Mouse (Mus musculus) cortical plate, adult 2 months (tissue): Measurements from ENCODE around the gene 1810049J17Rik. TPM values are rescaled to one million over a fixed set of nuclear protein-coding genes. Genes with fewer than 3 reads are reported as not detected.

Source experiments
- H3K27ac ChIP-seq: fragments of 200-500 bp; 2 replicates; pipeline ENCODE4 v1.5.1; 2012; ENCODE audit warnings: low read length, control low read depth, inconsistent platforms; ENCODE audit not compliant: insufficient read depth
- H3K4me1 ChIP-seq: fragments of 200-500 bp; 2 replicates; pipeline ENCODE4 v1.6.1; 2011; ENCODE audit warnings: low read length; ENCODE audit not compliant: control insufficient read depth, insufficient read depth
- H3K4me3 ChIP-seq: fragments of 200-500 bp; 2 replicates; pipeline ENCODE4 v1.5.1; 2011; ENCODE audit warnings: mild to moderate bottlenecking, low read length, control low read depth; ENCODE audit not compliant: insufficient read depth
- CTCF ChIP-seq: fragments of 200-500 bp; IDR thresholded peaks from 2 replicates; pipeline ENCODE4 v1.5.1; 2011; ENCODE audit warnings: mild to moderate bottlenecking, control low read depth, low read length; ENCODE audit not compliant: insufficient read depth; ENCODE audit errors: extremely low read depth
- POLR2A ChIP-seq: fragments of 200-500 bp; IDR thresholded peaks from 2 replicates; pipeline ENCODE4 v1.6.1; 2011; ENCODE audit warnings: mild to moderate bottlenecking, low read length, control low read depth; ENCODE audit not compliant: insufficient read depth; ENCODE audit errors: extremely low read depth
- polyA plus RNA-seq: library from polyadenylated mRNA; depleted of rRNA; stranded (reverse); fragments of >200 nt; gene quantifications from 2 replicates; pipeline ENCODE4 v1.2.3, GENCODE M21; 2012

1810049J17Rik gene
- polyA plus RNA-seq, 1 experiment: not detected

DNA sequence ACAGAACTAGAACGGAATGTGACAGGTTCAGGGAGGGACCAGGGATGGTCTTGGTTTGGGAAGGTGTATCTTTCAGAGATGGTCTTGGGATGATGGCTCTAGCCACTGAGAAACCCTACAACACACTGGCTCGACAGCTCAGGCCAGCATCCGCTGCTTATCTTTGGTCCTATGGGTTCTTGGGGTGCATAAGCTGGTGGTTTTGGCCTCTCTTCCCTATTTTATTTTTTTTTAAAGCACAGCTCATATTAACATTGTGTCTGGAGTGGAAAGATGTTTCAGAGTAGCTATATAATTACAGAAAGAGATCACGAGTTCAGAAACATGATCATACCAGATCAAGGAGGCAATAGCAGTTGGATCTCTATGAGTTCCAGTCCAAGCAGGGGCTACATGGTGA is 42.4 kb upstream of the 1810049J17Rik start:
- H3K4me3 ChIP-seq: no peak overlapping the region
- H3K4me1 ChIP-seq: peaks cover 7% of the 10 kb centered on the region
- no peak overlapping the region for H3K27ac ChIP-seq
- TF ChIP-seq CTCF: no peak
- TF ChIP-seq POLR2A: no peak

DNA sequence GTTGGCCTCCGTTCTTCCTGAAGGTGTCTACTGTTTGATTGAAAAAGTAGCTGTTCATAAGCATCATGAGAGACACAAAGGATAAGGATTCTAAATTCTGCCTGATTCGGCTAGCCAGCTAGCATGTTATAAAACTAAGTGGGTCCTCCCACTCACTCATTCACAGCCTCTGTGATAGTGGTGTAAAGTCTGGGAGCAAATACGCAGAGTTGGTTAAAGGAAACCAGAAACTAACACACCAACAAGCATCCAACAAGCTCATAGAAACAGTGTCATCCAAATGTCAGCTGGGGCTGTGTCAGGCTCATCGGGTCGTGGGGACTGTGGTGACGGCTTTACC is 41.0 kb upstream of the 1810049J17Rik start:
- peaks cover 7% of the 10 kb centered on the region for H3K4me1 ChIP-seq
- no peak overlapping the region for H3K27ac ChIP-seq
- H3K4me3 ChIP-seq: no peak overlapping the region
- TF ChIP-seq POLR2A (no peak), CTCF (no peak)

GRCm38 (mm10) chr15:12362001-12362700 is 40.5 kb upstream of the 1810049J17Rik start:
- TF ChIP-seq CTCF (no peak), POLR2A (no peak)
- H3K27ac ChIP-seq: no peak overlapping the region
- no peak overlapping the region for H3K4me3 ChIP-seq
- peaks cover 7% of the 10 kb centered on the region for H3K4me1 ChIP-seq

DNA sequence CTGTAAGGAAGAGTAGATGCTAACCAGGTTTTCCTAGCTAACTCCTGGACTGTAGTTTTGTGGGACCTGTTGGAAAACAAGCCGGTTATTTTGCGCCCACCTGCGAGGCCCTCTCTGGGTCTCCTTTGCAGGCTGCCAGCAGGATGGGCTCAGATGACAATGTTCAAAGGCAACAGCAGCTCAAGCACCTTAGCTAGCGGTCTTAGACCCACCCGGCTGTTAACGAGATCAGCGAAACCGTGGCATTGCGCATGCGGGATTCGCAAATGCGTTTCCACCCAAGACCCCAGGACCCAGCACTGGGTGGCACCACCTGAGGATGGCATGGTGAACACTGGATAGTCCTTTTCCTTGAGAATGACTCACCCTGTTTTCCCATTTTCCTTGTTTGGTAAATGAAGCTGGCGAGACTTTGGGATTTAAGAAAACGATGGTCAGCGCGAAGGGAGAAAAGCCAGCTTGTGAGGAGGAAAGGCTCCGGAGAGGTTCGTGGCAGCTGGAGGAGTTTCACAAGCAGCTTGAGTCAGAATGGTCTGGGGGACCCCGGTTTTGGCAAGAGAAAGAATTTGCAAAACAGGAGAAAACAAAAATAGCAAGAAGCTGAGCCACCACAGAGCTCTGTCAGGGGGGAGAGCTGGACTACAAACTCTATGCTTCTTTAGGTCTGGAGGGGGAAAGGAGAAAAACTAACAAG is 39.0 kb upstream of the 1810049J17Rik start:
- Histone ChIP-seq H3K4me3 (no peak overlapping the region), H3K27ac (no peak overlapping the region), H3K4me1 (peaks cover 5% of the 10 kb centered on the region)
- TF ChIP-seq POLR2A (no peak), CTCF (no peak)

- H3K27ac ChIP-seq: no peak overlapping the region
- H3K4me1 ChIP-seq: peaks cover 4% of the 10 kb centered on the region
- H3K4me3 ChIP-seq: no peak overlapping the region
- TF ChIP-seq CTCF: no peak
- TF ChIP-seq POLR2A: no peak
Observed at GRCm38 (mm10) chr15:12358384-12358783, 36.7 kb upstream of the 1810049J17Rik start.

DNA sequence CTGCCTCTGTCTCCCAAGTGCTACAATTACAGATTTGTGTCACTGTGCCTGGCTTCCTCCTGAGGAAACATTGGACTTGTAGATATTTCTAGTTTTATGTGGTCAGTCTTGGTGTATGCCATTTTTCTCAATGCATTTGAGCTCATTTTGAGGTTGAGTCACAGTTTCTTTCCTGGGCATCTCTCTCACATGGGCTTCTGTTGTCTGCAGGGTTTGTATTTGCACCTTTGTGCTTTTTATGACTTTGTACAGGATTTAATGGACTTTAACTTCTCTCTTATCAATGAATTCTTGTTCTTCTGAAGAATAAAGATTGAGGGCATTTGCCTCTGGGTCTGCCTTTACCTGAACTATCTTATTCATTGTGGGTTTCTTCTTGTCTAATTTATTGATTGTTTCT is 35.8 kb upstream of the 1810049J17Rik start:
- Histone ChIP-seq H3K4me1 (peaks cover 2% of the 10 kb centered on the region), H3K4me3 (no peak overlapping the region), H3K27ac (no peak overlapping the region)
- TF ChIP-seq POLR2A: no peak
- no peak for TF ChIP-seq CTCF

GRCm38 (mm10) chr15:12355907-12356306 is 34.2 kb upstream of the 1810049J17Rik start:
- no peak for TF ChIP-seq CTCF
- TF ChIP-seq POLR2A: no peak
- Histone ChIP-seq H3K4me3 (no peak overlapping the region), H3K4me1 (no peaks in the 10 kb centered on the region), H3K27ac (no peak overlapping the region)

DNA sequence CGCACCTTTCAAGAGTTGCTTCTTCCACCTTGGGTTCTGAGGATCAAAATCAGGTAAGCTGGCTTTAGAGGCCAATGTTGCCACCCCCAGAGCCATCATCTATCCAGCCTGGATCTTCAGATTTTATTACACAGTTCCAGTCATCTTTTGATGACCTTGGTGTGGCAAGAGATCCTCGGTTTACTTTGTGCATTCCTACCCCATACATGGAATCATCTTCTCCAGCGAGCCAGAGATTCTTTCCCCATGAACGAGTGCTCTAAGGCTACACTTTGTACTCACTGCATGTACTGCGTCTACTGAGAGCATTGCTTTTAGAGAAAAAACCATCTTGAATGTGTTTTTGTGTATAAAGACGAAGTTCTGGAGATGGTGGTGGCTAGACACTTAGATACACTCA is 33.6 kb upstream of the 1810049J17Rik start:
- H3K4me3 ChIP-seq: no peak overlapping the region
- TF ChIP-seq CTCF: no peak
- no peak for TF ChIP-seq POLR2A
- no peak overlapping the region for H3K27ac ChIP-seq
- H3K4me1 ChIP-seq: no peaks in the 10 kb centered on the region

DNA sequence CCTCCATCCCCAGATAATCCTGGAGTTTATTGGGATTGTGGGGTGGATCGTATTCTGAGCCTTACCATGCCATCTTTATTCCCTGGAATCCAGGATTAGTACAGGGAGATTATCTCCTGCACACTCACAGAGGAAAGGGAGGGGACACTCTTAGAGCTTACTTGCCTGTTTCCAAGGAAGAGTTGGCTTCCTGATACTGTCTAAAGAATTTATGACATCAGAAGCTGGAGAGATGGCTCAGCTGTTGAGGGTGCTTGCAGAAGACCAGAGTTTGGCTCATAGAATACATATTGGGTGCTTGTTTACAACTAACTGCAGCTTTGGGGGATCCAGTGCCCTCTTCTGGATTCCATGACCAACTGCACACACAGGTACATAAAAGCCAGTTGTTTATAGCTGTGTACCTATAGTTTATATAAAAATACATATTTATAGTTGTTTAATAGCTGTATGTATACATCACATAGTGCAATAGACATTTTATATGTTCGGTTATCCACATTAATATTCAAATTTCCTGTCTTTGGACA is 32.6 kb upstream of the 1810049J17Rik start:
- H3K4me1 ChIP-seq: no peaks in the 10 kb centered on the region
- H3K4me3 ChIP-seq: no peak overlapping the region
- no peak for TF ChIP-seq CTCF
- no peak for TF ChIP-seq POLR2A
- H3K27ac ChIP-seq: no peak overlapping the region

DNA sequence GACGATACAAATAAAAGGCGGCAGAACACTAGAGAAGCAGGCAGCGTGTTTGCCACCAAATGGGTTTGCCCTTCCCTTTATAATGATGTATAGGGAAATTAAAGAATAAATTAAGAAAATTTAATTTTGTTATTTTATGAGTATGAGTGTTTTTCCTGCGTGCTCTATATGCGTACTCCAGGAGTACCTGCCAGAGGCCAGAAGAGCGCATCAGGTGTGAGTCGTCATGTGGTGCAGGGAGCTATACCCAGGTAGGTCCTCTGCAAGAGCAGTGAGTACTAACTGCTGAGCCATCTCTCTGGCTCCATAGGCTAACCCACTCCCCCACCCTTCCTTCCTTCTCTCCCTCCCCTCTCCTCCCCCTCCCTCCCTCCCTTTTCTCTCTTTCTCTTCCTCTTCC is 29.8 kb upstream of the 1810049J17Rik start:
- H3K4me1 ChIP-seq: no peaks in the 10 kb centered on the region

More for the DNA sequence above, 29.8 kb upstream of the 1810049J17Rik start:
- TF ChIP-seq CTCF: no peak
- no peak for TF ChIP-seq POLR2A
- no peak overlapping the region for H3K4me3 ChIP-seq
- no peak overlapping the region for H3K27ac ChIP-seq
